Mouse (Mus musculus): ENCODE results near the gene Lgals4. TPM values are rescaled to one million over a fixed set of nuclear protein-coding genes. Genes with fewer than 3 reads are reported as not detected.
A peak's percentile ranks its signal among the peaks of the same experiment; 100 is the strongest.

Gene Lgals4
- total RNA-seq, 2 experiments from 2014 or later = 29.4 to 48.3 TPM

GRCm38 (mm10) chr7:28820358-28821260, 13.0 kb upstream of the Lgals4 start:
- intact Hi-C loops (cut with DNase I) = loop anchor here (1.0 kb wide), 1 partner anchor 7 kb away; no protein-coding TSS in a partner anchor
- peak; percentile 56 to 59 for DNase-seq

- peak; percentile 74 for DNase-seq
- intact Hi-C loops (cut with DNase I) = loop anchor here (1.0 kb wide), 1 partner anchor 8 kb away; no protein-coding TSS in a partner anchor
Measured at GRCm38 (mm10) chr7:28821261-28821831, 12.3 kb upstream of the Lgals4 start.

GRCm38 (mm10) chr7:28822556-28822955, 11.1 kb upstream of the Lgals4 start:
- no peak for DNase-seq
- intact Hi-C loops (cut with DNase I) = loop anchor here (2.0 kb wide), 1 partner anchor 26 kb away; no protein-coding TSS in a partner anchor

GRCm38 (mm10) chr7:28822993-28823903, 10.4 kb upstream of the Lgals4 start:
- DNase-seq = no peak

GRCm38 (mm10) chr7:28823932-28824331, 9.7 kb upstream of the Lgals4 start:
- DNase-seq = no peak
- intact Hi-C loops (cut with DNase I) = loop anchor here (2.0 kb wide), 2 partner anchors 15 to 27 kb away; partner anchors contain the start of gene Hnrnpl

More at GRCm38 (mm10) chr7:28822993-28823903, 10.4 kb upstream of the Lgals4 start:
- intact Hi-C loops (cut with DNase I) = loop anchor here (2.0 kb wide), 1 partner anchor 26 kb away; no protein-coding TSS in a partner anchor

- intact Hi-C loops (cut with DNase I) = loop anchor here (2.0 kb wide), 1 partner anchor 16 kb away; the partner anchor contains the start of gene Hnrnpl
- DNase-seq = peak; percentile 91
Measured at GRCm38 (mm10) chr7:28824941-28825685, 8.5 kb upstream of the Lgals4 start, which contains the start of gene Ech1. Gene Ech1, plus strand, starts transcription at chr7:28825217.

GRCm38 (mm10) chr7:28825686-28826401, 7.8 kb upstream of the Lgals4 start:
- DNase-seq = peak in 1 of 2 experiments; percentile 62

GRCm38 (mm10) chr7:28826402-28826772, 7.3 kb upstream of the Lgals4 start:
- DNase-seq = no peak
- intact Hi-C loops (cut with DNase I) = loop anchor here (2.0 kb wide), 1 partner anchor 16 kb away; no protein-coding TSS in a partner anchor

More at GRCm38 (mm10) chr7:28825686-28826401, 7.8 kb upstream of the Lgals4 start:
- intact Hi-C loops (cut with DNase I) = loop anchor here (2.0 kb wide), 2 partner anchors 17 kb away; partner anchors contain the start of gene Hnrnpl

- DNase-seq = peak in 1 of 2 experiments; percentile 44
Measured at GRCm38 (mm10) chr7:28827338-28827737, 6.3 kb upstream of the Lgals4 start.

GRCm38 (mm10) chr7:28829821-28830220, 3.8 kb upstream of the Lgals4 start:
- intact Hi-C loops (cut with DNase I) = loop anchor here (2.0 kb wide), 1 partner anchor 37 kb away; no protein-coding TSS in a partner anchor
- peak in 1 of 2 experiments; percentile 58 for DNase-seq

More at GRCm38 (mm10) chr7:28827338-28827737, 6.3 kb upstream of the Lgals4 start:
- intact Hi-C loops (cut with DNase I) = loop anchor here (2.0 kb wide), 1 partner anchor 15 kb away; no protein-coding TSS in a partner anchor

- intact Hi-C loops (cut with DNase I) = loop anchor here (2.0 kb wide), 1 partner anchor 36 kb away; no protein-coding TSS in a partner anchor
Measured at GRCm38 (mm10) chr7:28830981-28831380, 2.7 kb upstream of the Lgals4 start.

GRCm38 (mm10) chr7:28831411-28832125, 2.1 kb upstream of the Lgals4 start:
- DNase-seq = no peak
- intact Hi-C loops (cut with DNase I) = loop anchor here (2.0 kb wide), 1 partner anchor 35 kb away; no protein-coding TSS in a partner anchor

More at GRCm38 (mm10) chr7:28830981-28831380, 2.7 kb upstream of the Lgals4 start:
- DNase-seq = peak in 1 of 2 experiments; percentile 40

- intact Hi-C loops (cut with DNase I) = no loop called here
Measured at GRCm38 (mm10) chr7:28832137-28832536, 1.5 kb upstream of the Lgals4 start.

GRCm38 (mm10) chr7:28836936-28837335, 3.3 kb downstream of the Lgals4 start:
- intact Hi-C loops (cut with DNase I) = no loop called here
- no peak for DNase-seq

More at GRCm38 (mm10) chr7:28832137-28832536, 1.5 kb upstream of the Lgals4 start:
- no peak for DNase-seq

GRCm38 (mm10) chr7:28838331-28838730, 4.7 kb downstream of the Lgals4 start:
- DNase-seq = no peak
- intact Hi-C loops (cut with DNase I) = no loop called here

- no peak for DNase-seq
- intact Hi-C loops (cut with DNase I) = no loop called here
Measured at GRCm38 (mm10) chr7:28847273-28847672, 13.6 kb downstream of the Lgals4 start.

GRCm38 (mm10) chr7:28849700-28850236, 16.1 kb downstream of the Lgals4 start:
- DNase-seq = no peak
- intact Hi-C loops (cut with DNase I) = no loop called here
